Mouse (Mus musculus): ENCODE data around the gene Irak1bp1.

Gene Irak1bp1

DNA sequence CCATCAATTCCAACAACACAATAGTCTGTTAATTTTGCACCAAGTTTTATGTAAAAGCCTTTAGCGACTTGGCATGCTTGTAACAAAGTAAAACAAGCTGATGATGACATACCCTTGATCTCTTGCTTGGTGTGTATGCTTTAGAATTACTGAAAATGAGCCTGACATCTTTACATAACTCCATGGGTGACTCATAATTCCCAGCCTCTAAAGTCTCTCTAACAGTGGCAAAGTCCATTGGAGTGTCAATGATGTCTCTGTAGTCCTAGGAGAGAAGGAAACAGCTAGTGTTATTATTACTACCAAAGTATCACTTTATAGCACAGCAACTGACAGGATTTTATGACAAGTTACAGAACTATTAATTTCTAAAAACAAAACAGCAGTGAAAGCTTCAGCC is 47.7 kb downstream of the Irak1bp1 start:
- DNase-seq (ENCODE audit: low spot score in 2 of 2), result no peak

DNA sequence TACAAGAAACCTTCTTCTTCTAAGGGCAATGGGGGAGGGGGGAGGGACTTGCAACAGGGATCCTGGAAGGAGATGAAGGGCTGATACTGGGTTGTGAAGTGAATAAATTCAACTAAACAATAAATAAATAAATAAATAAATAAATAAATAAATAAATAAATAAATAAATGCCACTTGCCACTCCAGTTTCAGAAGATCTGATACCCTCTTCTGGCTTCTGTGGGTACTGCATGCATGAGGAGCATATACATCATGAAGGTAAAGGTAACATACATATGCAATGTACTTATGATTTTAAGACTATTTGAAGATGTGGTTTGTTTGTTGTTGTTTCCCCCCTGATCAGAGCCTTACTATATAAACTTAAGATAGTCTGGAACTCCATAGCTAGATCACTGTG is 54.8 kb downstream of the Irak1bp1 start:
- no peak for DNase-seq (ENCODE audit: low spot score in 2 of 2)

DNA sequence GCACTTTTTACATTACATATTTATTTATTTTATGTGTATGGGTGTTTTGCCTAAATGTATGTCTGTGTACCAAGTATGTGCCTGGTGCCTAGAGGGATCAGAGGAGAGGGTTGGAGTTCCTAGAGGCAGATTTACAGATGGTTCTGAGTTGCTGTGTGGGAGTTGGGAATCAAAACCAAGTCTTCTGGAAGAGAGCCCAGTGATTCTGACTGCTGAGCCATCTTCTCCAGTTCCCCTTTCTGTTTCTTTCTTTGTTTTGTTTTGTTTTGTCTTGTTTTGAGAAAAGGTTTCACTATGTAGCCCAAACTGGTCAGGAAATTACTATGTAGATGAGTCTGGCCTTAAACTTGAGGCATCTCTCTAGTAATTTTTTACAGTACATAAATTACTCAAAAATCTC is 59.3 kb downstream of the Irak1bp1 start:
- DNase-seq (ENCODE audit: low spot score in 2 of 2), result peak in 1 of 2 experiments; percentile 23

Data from right cerebral cortex, postnatal 36 days (tissue).